Mouse (Mus musculus) left cerebral cortex, adult 9 months (tissue): Measurements from ENCODE around the gene Cyp2e1.
A peak's percentile ranks its signal among the peaks of the same experiment; 100 is the strongest.

Experiments used
- DNase-seq, 2 experiments: peaks; one replicate each; pipeline ENCODE4 v3.0.0; 2022; ENCODE audit warnings: low spot score in 2 of 2

Cyp2e1 gene

DNA sequence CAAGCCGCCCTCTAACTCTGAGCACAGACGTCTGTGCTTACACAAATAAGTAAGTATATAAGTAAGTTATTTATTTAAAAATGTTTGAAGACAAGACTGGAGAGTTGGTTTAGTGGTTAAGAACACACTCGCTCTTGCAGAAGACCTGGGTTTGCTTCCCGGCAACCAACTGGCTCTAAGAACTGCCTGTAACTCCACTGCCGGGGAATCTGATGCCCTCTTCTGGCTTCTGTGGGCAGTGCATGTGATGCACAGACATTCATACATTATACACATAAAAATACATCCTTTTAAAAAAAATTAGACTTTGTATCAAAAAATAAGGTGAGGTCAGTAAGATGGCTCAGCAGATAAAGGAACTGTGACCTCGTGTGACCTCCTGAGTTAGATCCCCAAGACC, 47.0 kb downstream of the Cyp2e1 start:
- DNase-seq: no peak

DNA sequence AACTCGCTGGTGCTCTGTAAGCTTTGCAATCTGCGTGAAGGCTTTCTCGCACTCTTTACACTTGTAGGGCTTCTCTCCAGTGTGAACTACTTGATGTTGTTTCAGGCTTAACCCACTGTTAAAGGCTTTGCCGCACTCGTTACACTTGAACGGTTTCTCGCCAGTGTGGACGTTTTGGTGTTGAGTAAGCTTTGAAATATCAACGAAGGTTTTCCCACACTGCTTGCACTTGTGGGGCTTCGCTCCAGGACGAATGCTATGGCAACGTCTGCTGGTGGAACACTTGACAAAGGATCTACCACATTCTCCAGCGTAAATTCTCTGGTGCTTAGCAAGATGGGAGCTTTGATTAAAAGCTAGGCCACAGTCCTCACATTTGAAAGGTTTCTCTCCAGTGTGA, 48.2 kb downstream of the Cyp2e1 start:
- DNase-seq: peak in 1 of 2 experiments; percentile 38

DNA sequence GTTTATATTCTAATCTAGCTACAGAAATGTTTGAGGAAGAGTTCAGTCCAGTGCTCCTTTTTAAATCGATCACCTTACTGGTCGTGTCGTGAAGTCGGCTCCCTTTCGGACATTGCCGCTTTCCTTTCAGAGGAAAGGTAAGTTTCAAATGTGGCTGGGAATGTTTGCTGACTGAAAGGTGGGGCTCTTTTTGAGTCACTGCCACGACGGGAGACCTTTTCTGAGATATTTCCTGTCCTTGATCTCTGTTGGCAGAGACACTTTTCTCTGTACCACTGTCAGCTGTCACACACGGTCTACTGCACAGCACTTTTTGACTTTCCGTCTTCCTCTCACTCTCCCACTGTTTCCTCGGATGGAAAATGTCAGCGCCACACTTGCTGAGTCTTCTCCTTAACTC, 49.3 kb downstream of the Cyp2e1 start:
- DNase-seq: no peak

DNA sequence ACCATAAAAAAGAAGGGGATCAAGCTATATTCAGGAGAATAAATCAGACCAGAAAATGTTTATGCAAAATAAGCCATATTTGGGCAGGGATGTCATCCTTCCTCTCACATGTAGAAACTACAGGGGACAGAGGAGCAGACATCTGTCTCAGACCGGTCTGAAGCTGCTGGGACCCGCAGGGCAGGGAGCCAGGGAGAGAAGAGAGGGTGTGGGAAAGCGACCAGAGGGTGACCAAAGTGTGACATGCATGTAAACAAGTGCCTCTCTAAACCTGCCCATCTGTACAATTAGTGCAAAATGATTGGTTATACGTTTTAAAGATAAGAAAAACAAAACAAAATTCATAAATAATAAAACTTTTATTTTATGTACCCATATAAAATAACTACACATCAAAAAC, 56.6 kb downstream of the Cyp2e1 start:
- no peak for DNase-seq

DNA sequence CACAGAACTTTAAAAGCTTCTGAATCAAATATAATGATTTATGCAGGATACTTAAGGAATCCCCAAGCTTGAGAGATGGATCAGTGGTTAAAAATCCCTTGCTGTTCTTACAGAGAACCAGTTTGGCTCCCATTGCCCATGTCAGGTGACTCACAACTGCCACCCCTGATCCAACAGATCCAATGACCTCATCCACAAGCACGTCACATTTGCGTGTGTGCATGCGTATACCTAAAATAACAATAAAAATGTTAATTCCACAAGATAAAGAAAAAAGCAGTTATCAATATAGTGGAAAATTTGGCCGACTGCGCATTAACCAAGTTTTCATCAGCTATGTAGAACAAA, 57.7 kb downstream of the Cyp2e1 start:
- DNase-seq: no peak

DNA sequence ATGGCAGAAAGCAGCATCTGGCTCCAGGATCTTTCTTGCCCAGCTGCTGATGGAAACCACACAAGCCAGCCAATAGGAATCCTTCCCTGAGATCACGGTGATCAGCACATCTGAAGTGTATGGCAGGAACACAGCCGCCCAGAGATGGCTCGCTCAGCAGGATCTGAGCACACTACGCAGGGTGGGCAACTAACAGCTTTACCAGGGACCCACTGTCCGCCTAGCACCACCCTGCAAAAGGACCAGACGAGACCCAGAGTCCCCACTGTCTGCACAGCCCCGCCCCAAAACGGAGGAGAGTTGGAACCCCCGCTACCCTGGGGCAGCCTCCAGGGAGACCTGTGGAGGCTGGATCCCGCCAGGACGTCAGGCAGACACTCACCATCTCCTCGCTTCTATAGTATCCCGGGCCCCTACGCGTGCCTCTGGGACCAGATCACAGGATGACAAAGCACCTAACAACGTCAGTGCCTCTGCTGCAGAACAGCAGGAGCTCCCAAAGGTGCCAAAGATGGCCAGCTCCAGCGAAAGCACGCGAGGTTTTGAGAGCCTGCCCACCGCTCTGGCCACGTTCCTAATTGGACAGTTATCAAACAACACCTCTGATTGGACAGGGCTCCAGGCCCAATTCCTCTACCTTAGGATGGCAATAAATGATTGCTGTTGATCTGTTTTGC, 58.3 kb downstream of the Cyp2e1 start, which contains the start of gene Zfp941:
Zfp941 (minus strand) TSS at position 526 of the 677 bp plus-strand sequence.
- DNase-seq: peak; percentile 66 to 80

DNA sequence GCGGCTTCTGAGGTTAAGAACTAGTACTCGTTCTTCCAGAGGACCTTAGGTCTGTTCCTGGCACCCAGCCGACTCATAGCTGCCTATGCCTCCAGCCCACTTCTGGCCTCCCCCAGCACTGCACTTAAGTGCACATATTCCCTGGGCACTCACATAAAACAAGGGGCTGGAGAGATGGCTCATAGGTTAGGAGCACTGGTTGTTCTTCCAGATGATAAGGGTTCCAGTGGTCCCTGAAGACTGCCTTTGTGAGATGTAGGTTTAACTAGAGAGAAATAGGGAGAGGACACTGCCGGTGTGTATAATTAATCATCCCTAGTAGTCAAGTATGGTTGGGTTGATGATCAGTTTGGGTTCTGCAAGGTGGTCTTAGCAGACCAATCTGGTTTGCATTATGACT, 59.2 kb downstream of the Cyp2e1 start:
- DNase-seq: no peak
